Mouse (Mus musculus): ENCODE results near the gene Manba. TPM values are rescaled to one million over a fixed set of nuclear protein-coding genes. Genes with fewer than 3 reads are reported as not detected.

The Manba gene
- polyA plus RNA-seq, 1 experiment from 2014 or later = 3.8 TPM

- ATAC-seq (replicated peaks; ENCODE audit: low FRiP score) (no peak), DNase-seq (ENCODE audit: low spot score) (no peak)
- Histone ChIP-seq H3K4me2 (ENCODE audit: low read depth, low read length, severe bottlenecking) (no peak overlapping the region), H3K4me3 (ENCODE audit: low read depth, low read length) (no peak overlapping the region), H3K27ac (ENCODE audit: low read depth, low read length) (no peak overlapping the region), H3K4me1 (replicated peaks; ENCODE audit: control insufficient read depth, insufficient read depth, low read length) (no peaks in the 10 kb centered on the region), H3K9me3 (ENCODE audit: control insufficient read depth, low read length) (no peaks in the 10 kb centered on the region), H3K27me3 (ENCODE audit: control insufficient read depth, insufficient read depth, low read length) (no peaks in the 10 kb centered on the region), H3K9ac (ENCODE audit: low read length) (no peak overlapping the region), H3K36me3 (ENCODE audit: control insufficient read depth, insufficient read depth, low read length) (no peaks in the 10 kb centered on the region)
- WGBS = 87% methylated on average over 12 of the region's 12 CpGs
These were observed 71.6 kb downstream of the Manba start for GRCm38 (mm10) chr3:135556851-135557662.

GRCm38 (mm10) chr3:135562036-135562435 is 76.6 kb downstream of the Manba start:
- Histone ChIP-seq H3K4me2 (ENCODE audit: low read depth, low read length, severe bottlenecking) (no peak overlapping the region), H3K9me3 (ENCODE audit: control insufficient read depth, low read length) (no peaks in the 10 kb centered on the region), H3K36me3 (ENCODE audit: control insufficient read depth, insufficient read depth, low read length) (no peaks in the 10 kb centered on the region), H3K27ac (ENCODE audit: low read depth, low read length) (no peak overlapping the region), H3K27me3 (ENCODE audit: control insufficient read depth, insufficient read depth, low read length) (no peaks in the 10 kb centered on the region), H3K9ac (ENCODE audit: low read length) (no peak overlapping the region), H3K4me1 (replicated peaks; ENCODE audit: control insufficient read depth, insufficient read depth, low read length) (no peaks in the 10 kb centered on the region), H3K4me3 (ENCODE audit: low read depth, low read length) (no peak overlapping the region)
- no peak for DNase-seq (ENCODE audit: low spot score)
- ATAC-seq (replicated peaks; ENCODE audit: low FRiP score) = no peak
- WGBS = 82% methylated on average over 7 of the region's 7 CpGs

GRCm38 (mm10) chr3:135563163-135563689 is 77.8 kb downstream of the Manba start:
- no peak for DNase-seq (ENCODE audit: low spot score)
- WGBS = 89% methylated on average over 17 of the region's 17 CpGs
- no peak overlapping the region for H3K4me2 ChIP-seq (ENCODE audit: low read depth, low read length, severe bottlenecking)
- H3K9me3 ChIP-seq (ENCODE audit: control insufficient read depth, low read length) = no peaks in the 10 kb centered on the region
- no peak overlapping the region for H3K9ac ChIP-seq (ENCODE audit: low read length)
- ATAC-seq (replicated peaks; ENCODE audit: low FRiP score) = no peak
- H3K36me3 ChIP-seq (ENCODE audit: control insufficient read depth, insufficient read depth, low read length) = no peaks in the 10 kb centered on the region
- no peaks in the 10 kb centered on the region for H3K4me1 ChIP-seq (replicated peaks; ENCODE audit: control insufficient read depth, insufficient read depth, low read length)
- no peak overlapping the region for H3K4me3 ChIP-seq (ENCODE audit: low read depth, low read length)
- H3K27me3 ChIP-seq (ENCODE audit: control insufficient read depth, insufficient read depth, low read length) = no peaks in the 10 kb centered on the region
- no peak overlapping the region for H3K27ac ChIP-seq (ENCODE audit: low read depth, low read length)

GRCm38 (mm10) chr3:135564706-135565105 is 79.3 kb downstream of the Manba start:
- H3K9me3 ChIP-seq (ENCODE audit: control insufficient read depth, low read length) = no peaks in the 10 kb centered on the region
- no peak overlapping the region for H3K9ac ChIP-seq (ENCODE audit: low read length)

GRCm38 (mm10) chr3:135565306-135565705 is 79.9 kb downstream of the Manba start:
- 91% methylated on average over 4 of the region's 4 CpGs for WGBS
- no peaks in the 10 kb centered on the region for H3K36me3 ChIP-seq (ENCODE audit: control insufficient read depth, insufficient read depth, low read length)
- H3K27me3 ChIP-seq (ENCODE audit: control insufficient read depth, insufficient read depth, low read length) = no peaks in the 10 kb centered on the region
- no peak overlapping the region for H3K4me3 ChIP-seq (ENCODE audit: low read depth, low read length)
- DNase-seq (ENCODE audit: low spot score) (no peak), ATAC-seq (replicated peaks; ENCODE audit: low FRiP score) (no peak)
- no peak overlapping the region for H3K9ac ChIP-seq (ENCODE audit: low read length)
- H3K9me3 ChIP-seq (ENCODE audit: control insufficient read depth, low read length) = no peaks in the 10 kb centered on the region
- H3K27ac ChIP-seq (ENCODE audit: low read depth, low read length) = no peak overlapping the region
- H3K4me1 ChIP-seq (replicated peaks; ENCODE audit: control insufficient read depth, insufficient read depth, low read length) = no peaks in the 10 kb centered on the region
- H3K4me2 ChIP-seq (ENCODE audit: low read depth, low read length, severe bottlenecking) = no peak overlapping the region

More at GRCm38 (mm10) chr3:135564706-135565105, 79.3 kb downstream of the Manba start:
- Histone ChIP-seq H3K4me2 (ENCODE audit: low read depth, low read length, severe bottlenecking) (no peak overlapping the region), H3K4me3 (ENCODE audit: low read depth, low read length) (no peak overlapping the region), H3K4me1 (replicated peaks; ENCODE audit: control insufficient read depth, insufficient read depth, low read length) (no peaks in the 10 kb centered on the region), H3K36me3 (ENCODE audit: control insufficient read depth, insufficient read depth, low read length) (no peaks in the 10 kb centered on the region), H3K27me3 (ENCODE audit: control insufficient read depth, insufficient read depth, low read length) (no peaks in the 10 kb centered on the region), H3K27ac (ENCODE audit: low read depth, low read length) (no peak overlapping the region)
- ATAC-seq (replicated peaks; ENCODE audit: low FRiP score) = no peak
- 95% methylated on average over 9 of the region's 9 CpGs for WGBS
- no peak for DNase-seq (ENCODE audit: low spot score)

- Histone ChIP-seq H3K4me3 (ENCODE audit: low read depth, low read length) (no peak overlapping the region), H3K4me2 (ENCODE audit: low read depth, low read length, severe bottlenecking) (no peak overlapping the region), H3K4me1 (replicated peaks; ENCODE audit: control insufficient read depth, insufficient read depth, low read length) (no peaks in the 10 kb centered on the region), H3K27me3 (ENCODE audit: control insufficient read depth, insufficient read depth, low read length) (no peaks in the 10 kb centered on the region), H3K27ac (ENCODE audit: low read depth, low read length) (no peak overlapping the region), H3K36me3 (ENCODE audit: control insufficient read depth, insufficient read depth, low read length) (no peaks in the 10 kb centered on the region), H3K9me3 (ENCODE audit: control insufficient read depth, low read length) (no peaks in the 10 kb centered on the region), H3K9ac (ENCODE audit: low read length) (no peak overlapping the region)
- DNase-seq (ENCODE audit: low spot score) = no peak
- WGBS = 71% methylated on average over 6 of the region's 6 CpGs
- ATAC-seq (replicated peaks; ENCODE audit: low FRiP score) = no peak
These were observed 82.5 kb downstream of the Manba start for GRCm38 (mm10) chr3:135567888-135568287.

- no peak overlapping the region for H3K4me3 ChIP-seq (ENCODE audit: low read depth, low read length)
- ATAC-seq (replicated peaks; ENCODE audit: low FRiP score) = no peak
- no peaks in the 10 kb centered on the region for H3K36me3 ChIP-seq (ENCODE audit: control insufficient read depth, insufficient read depth, low read length)
- no peaks in the 10 kb centered on the region for H3K27me3 ChIP-seq (ENCODE audit: control insufficient read depth, insufficient read depth, low read length)
- no peak overlapping the region for H3K9ac ChIP-seq (ENCODE audit: low read length)
- WGBS = 78% methylated on average over 5 of the region's 5 CpGs
- no peak overlapping the region for H3K27ac ChIP-seq (ENCODE audit: low read depth, low read length)
- no peaks in the 10 kb centered on the region for H3K9me3 ChIP-seq (ENCODE audit: control insufficient read depth, low read length)
- no peaks in the 10 kb centered on the region for H3K4me1 ChIP-seq (replicated peaks; ENCODE audit: control insufficient read depth, insufficient read depth, low read length)
- H3K4me2 ChIP-seq (ENCODE audit: low read depth, low read length, severe bottlenecking) = no peak overlapping the region
- DNase-seq (ENCODE audit: low spot score) = no peak
These were observed 83.2 kb downstream of the Manba start for GRCm38 (mm10) chr3:135568633-135569032.

GRCm38 (mm10) chr3:135571540-135571939 is 86.1 kb downstream of the Manba start:
- H3K4me3 ChIP-seq (ENCODE audit: low read depth, low read length) = no peak overlapping the region
- no peak overlapping the region for H3K9ac ChIP-seq (ENCODE audit: low read length)
- H3K27me3 ChIP-seq (ENCODE audit: control insufficient read depth, insufficient read depth, low read length) = no peaks in the 10 kb centered on the region
- H3K9me3 ChIP-seq (ENCODE audit: control insufficient read depth, low read length) = no peaks in the 10 kb centered on the region
- no peaks in the 10 kb centered on the region for H3K4me1 ChIP-seq (replicated peaks; ENCODE audit: control insufficient read depth, insufficient read depth, low read length)
- no peak for ATAC-seq (replicated peaks; ENCODE audit: low FRiP score)
- H3K27ac ChIP-seq (ENCODE audit: low read depth, low read length) = no peak overlapping the region
- WGBS = 65% methylated on average over 13 of the region's 13 CpGs
- H3K36me3 ChIP-seq (ENCODE audit: control insufficient read depth, insufficient read depth, low read length) = no peaks in the 10 kb centered on the region
- DNase-seq (ENCODE audit: low spot score) = no peak
- no peak overlapping the region for H3K4me2 ChIP-seq (ENCODE audit: low read depth, low read length, severe bottlenecking)

GRCm38 (mm10) chr3:135573051-135573450 is 87.6 kb downstream of the Manba start:
- no peak overlapping the region for H3K4me2 ChIP-seq (ENCODE audit: low read depth, low read length, severe bottlenecking)
- no peak overlapping the region for H3K4me3 ChIP-seq (ENCODE audit: low read depth, low read length)
- no peaks in the 10 kb centered on the region for H3K36me3 ChIP-seq (ENCODE audit: control insufficient read depth, insufficient read depth, low read length)
- WGBS = 71% methylated on average over 6 of the region's 6 CpGs
- no peaks in the 10 kb centered on the region for H3K9me3 ChIP-seq (ENCODE audit: control insufficient read depth, low read length)
- H3K9ac ChIP-seq (ENCODE audit: low read length) = no peak overlapping the region
- H3K27me3 ChIP-seq (ENCODE audit: control insufficient read depth, insufficient read depth, low read length) = no peaks in the 10 kb centered on the region
- no peaks in the 10 kb centered on the region for H3K4me1 ChIP-seq (replicated peaks; ENCODE audit: control insufficient read depth, insufficient read depth, low read length)
- H3K27ac ChIP-seq (ENCODE audit: low read depth, low read length) = no peak overlapping the region
- ATAC-seq (replicated peaks; ENCODE audit: low FRiP score) (no peak), DNase-seq (ENCODE audit: low spot score) (no peak)
